Mouse (Mus musculus) gastrocnemius, postnatal 14 days (tissue): ENCODE results near the gene Gm20661. TPM values are rescaled to one million over a fixed set of nuclear protein-coding genes. Genes with fewer than 3 reads are reported as not detected.

Source experiments
- DNase-seq: peaks from one replicate; pipeline ENCODE4 v3.0.0; 2021; ENCODE audit warnings: mixed read lengths
- intact Hi-C: fragments of 180-260 bp; cut with DNase I; formaldehyde crosslinking; loops from one replicate; pipeline ENCODE4 v1.15.1; 2025; ENCODE audit warnings: low total_unique reads
- long read RNA-seq, 2 experiments: library from polyadenylated mRNA; stranded (forward); transcript quantifications; one replicate each; pipeline ENCODE4 v2.0.0; 2021
- total RNA-seq, 2 experiments: library from RNA; stranded (reverse); gene quantifications; 2 replicates each; pipeline ENCODE4 v1.2.3; 2021

Gm20661 gene
- total RNA-seq: under 1 TPM in 1 of 2 experiments, not detected in 1; 0.33 TPM
- long read RNA-seq, experiment 1: 0 reads
- long read RNA-seq, experiment 2: 0 reads

GRCm38 (mm10) chr9:107982681-107983346 lies at the start of gene Gm20661:
TSS of gene Gm20661 (plus strand) at chr9:107983058.
- peak; percentile 82 for DNase-seq
- intact Hi-C loops: no loop called here

GRCm38 (mm10) chr9:107934146-107934545 lies 48.7 kb upstream of the Gm20661 start:
- intact Hi-C loops: no loop called here

GRCm38 (mm10) chr9:107935374-107935773 lies 47.5 kb upstream of the Gm20661 start, which contains the start of gene Camkv:
TSS of gene Camkv (plus strand) at chr9:107935674.
- intact Hi-C loops: no loop called here
- no peak for DNase-seq

More at GRCm38 (mm10) chr9:107934146-107934545, 48.7 kb upstream of the Gm20661 start:
- no peak for DNase-seq

GRCm38 (mm10) chr9:107935790-107936214 lies 47.1 kb upstream of the Gm20661 start:
- no peak for DNase-seq
- intact Hi-C loops: no loop called here

GRCm38 (mm10) chr9:107936215-107936822 lies 46.5 kb upstream of the Gm20661 start:
- intact Hi-C loops: no loop called here
- DNase-seq: no peak

- intact Hi-C loops: no loop called here
- no peak for DNase-seq
Measured at GRCm38 (mm10) chr9:107936831-107937230, 46.0 kb upstream of the Gm20661 start.

- DNase-seq: peak; percentile 56
- intact Hi-C loops: no loop called here
Measured at GRCm38 (mm10) chr9:107947241-107948194, 35.3 kb upstream of the Gm20661 start.

- DNase-seq: no peak
- intact Hi-C loops: no loop called here
Measured at GRCm38 (mm10) chr9:107949184-107949921, 33.5 kb upstream of the Gm20661 start.

- no peak for DNase-seq
- intact Hi-C loops: loop anchor here (5.0 kb wide), 2 partner anchors 33 to 48 kb away; no protein-coding TSS in a partner anchor
Measured at GRCm38 (mm10) chr9:107949922-107950235, 33.0 kb upstream of the Gm20661 start, which contains the start of gene Traip. TSS of gene Traip (plus strand) at chr9:107950136.

- intact Hi-C loops: loop anchor here (5.0 kb wide), 2 partner anchors 33 to 48 kb away; no protein-coding TSS in a partner anchor
- peak; percentile 93 for DNase-seq
Measured at GRCm38 (mm10) chr9:107950460-107951355, 32.1 kb upstream of the Gm20661 start.

GRCm38 (mm10) chr9:107955613-107956289 lies 27.1 kb upstream of the Gm20661 start:
- DNase-seq: no peak
- intact Hi-C loops: no loop called here

- intact Hi-C loops: no loop called here
Measured at GRCm38 (mm10) chr9:107957141-107957540, 25.7 kb upstream of the Gm20661 start.

GRCm38 (mm10) chr9:107959896-107960295 lies 23.0 kb upstream of the Gm20661 start:
- DNase-seq: no peak
- intact Hi-C loops: no loop called here

More at GRCm38 (mm10) chr9:107957141-107957540, 25.7 kb upstream of the Gm20661 start:
- no peak for DNase-seq

GRCm38 (mm10) chr9:107960928-107961327 lies 21.9 kb upstream of the Gm20661 start:
- intact Hi-C loops: no loop called here
- DNase-seq: no peak

GRCm38 (mm10) chr9:107961351-107961762 lies 21.5 kb upstream of the Gm20661 start:
- no peak for DNase-seq
- intact Hi-C loops: no loop called here

- DNase-seq: no peak
- intact Hi-C loops: no loop called here
Measured at GRCm38 (mm10) chr9:107961881-107962280, 21.0 kb upstream of the Gm20661 start.

- no peak for DNase-seq
- intact Hi-C loops: no loop called here
Measured at GRCm38 (mm10) chr9:107962916-107963315, 19.9 kb upstream of the Gm20661 start.

GRCm38 (mm10) chr9:107963700-107964099 lies 19.2 kb upstream of the Gm20661 start:
- DNase-seq: peak; percentile 89
- intact Hi-C loops: no loop called here
